Mouse (Mus musculus) spleen, adult 12 weeks (tissue): Measurements from ENCODE around the gene Ttc17.
A peak's percentile ranks its signal among the peaks of the same experiment; 100 is the strongest.
"Not testable (repeated sequence)": the region's sequence is repeated elsewhere in the genome, so short reads cannot be mapped to it uniquely, and the experiment has no call there.

ENCODE experiments used
- DNase-seq: peaks from one replicate; pipeline ENCODE4 v3.0.0; 2022; ENCODE audit warnings: low spot score

Gene Ttc17

GRCm38 (mm10) chr2:94406083-94406957 is at the start of gene Ttc17:
Gene Ttc17 (minus strand): TSS chr2:94406689.
- peak; percentile 77 for DNase-seq

DNA sequence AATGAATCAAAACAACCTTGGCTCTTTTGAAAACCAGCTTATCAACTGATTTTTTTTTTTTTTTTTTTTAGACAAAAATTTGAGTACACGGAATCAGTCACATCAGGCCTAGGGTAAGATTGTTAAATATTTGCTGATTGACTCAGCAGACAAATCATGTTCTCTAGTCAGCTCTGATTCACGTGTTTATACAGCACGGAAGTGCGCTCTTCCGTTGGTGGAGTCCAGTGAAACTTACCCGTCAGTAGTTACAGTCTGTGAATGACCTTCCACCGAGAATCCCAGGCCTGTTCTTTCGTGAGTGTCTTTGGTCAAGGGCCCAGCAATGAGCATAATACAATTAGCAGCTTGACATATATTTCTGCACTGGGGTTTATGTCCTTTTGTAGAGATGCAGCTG is 43.2 kb upstream of the Ttc17 start:
- DNase-seq: no peak

DNA sequence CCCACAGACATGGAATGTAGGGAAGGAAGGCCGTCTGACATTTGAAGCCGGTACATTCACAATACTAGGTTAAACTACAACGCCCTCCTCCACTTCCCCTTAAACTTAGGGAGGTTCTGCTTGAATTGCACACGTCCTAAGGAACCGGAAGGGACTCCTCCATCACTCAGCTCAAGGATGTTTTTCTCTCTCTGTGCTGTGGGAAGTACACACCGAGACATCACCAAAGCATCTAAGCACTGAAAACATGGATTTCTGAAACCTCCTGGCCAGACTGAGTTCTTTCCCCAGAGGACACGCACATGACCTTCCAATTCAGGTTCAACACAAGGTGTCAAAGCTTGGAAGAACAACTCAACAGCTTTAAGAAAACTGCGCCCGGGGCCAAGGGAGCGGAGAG is 30.5 kb upstream of the Ttc17 start:
- DNase-seq: peak; percentile 19

DNA sequence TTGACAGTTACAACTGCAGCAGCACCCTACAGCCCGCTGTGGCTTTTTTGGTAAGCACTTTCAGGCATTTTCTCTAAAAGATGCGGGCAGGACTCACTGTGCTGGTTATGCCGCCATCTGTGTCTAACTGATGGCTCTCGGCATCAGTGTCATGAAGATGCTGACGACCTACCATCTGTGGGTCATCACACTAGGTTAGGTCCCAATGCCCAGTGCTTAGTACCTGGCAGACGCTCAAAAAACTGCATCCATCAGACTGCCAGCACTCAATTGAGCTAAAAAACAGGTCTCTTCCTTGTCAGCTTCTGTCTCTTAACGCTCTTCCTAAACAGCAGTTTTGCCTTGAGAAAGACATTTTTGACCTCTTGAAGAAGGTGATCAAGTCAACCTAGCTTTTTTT is 29.0 kb upstream of the Ttc17 start:
- DNase-seq: no peak

DNA sequence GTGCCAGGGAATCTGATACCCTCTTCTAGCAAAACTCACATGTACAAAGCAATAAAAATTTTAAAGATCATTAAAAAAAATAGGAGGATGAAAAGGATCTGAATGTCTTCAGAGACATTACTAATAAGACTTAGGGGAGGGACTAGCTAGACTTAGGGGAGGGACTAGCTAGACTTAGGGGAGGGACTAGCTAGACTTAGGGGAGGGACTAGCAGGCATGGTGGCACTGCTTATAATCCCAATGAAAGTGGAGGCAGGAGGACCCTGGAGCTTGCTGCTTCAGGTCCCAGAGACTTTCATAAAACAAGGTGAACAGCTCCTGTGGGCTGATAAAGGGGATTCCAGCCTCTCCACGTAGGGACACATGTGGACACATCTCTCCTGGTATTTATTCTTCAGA is 28.3 kb upstream of the Ttc17 start:
- no peak for DNase-seq

DNA sequence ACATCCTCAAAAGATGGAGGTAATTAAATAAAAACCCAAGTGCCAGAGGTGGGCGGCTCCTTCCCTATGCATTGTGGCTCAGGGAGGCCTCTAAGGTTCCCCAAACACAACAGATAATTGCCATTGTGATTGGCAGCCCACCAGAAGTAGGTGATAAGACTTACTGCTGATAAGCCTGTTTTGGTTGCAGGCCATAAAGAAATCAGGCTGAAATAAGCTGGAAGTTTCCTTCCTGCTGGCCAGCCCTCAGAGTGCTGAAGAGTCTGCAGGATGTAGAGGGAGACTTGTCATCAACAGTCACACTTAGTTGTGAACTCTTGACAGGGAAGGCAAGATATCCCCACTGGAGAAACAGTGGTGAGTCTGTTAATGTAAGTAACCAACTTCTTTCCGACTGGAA is 25.7 kb upstream of the Ttc17 start:
- DNase-seq: no peak

- no peak for DNase-seq
Measured at GRCm38 (mm10) chr2:94428456-94428855, 22.0 kb upstream of the Ttc17 start.

DNA sequence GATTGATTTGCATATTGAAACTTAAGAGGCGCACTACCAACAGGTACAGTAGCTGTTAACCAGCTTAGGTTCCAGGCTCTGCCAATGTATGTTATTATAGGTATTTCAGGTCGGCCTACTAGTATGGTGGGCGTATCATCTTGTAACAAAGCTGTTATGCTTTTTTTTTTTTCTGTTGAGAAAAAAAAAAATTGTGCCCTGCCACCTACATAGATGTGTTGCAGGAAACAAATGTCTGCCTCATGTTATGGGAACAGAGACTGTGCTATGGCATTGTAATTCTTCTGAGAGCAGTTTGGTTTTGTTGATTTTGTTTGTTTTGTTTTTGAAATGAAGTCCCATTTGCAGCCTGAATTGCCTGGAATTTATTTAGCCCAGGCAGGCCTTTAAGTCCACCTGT is 952 bp upstream of the Ttc17 start:
- DNase-seq: no peak

- peak; percentile 2 for DNase-seq
Measured at GRCm38 (mm10) chr2:94407021-94407420, 532 bp upstream of the Ttc17 start.

DNA sequence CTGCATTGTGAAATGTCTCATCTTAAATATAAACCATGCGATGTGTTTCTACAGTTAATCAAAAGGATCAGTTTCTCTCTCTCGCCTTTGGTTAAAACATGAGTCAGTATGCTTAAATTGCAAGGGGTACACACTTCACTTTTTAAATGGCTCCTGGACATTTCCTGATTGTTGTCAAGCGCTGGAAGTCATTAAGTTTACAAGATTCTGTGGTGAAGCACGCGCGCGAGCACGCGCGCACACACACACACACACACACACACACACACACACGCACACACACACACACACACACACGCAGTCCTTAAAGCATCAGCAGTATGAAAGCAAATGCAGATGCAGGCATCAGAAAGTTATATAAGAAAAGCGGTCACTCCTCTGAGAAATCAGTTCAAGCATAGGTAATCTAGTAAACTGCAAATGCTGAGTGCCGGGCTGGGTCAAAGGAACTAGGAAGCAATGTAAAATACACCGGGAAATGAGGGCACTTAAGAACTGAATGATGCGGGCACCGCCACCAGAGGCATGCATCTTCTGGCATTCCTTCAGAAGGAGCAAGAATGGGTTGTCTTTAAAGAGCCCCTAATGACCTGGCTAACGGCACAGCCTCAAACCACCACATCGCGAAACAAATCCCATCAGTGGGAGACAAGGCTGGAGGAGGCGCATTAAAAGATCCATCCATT is 949 bp downstream of the Ttc17 start:
- DNase-seq: no peak

DNA sequence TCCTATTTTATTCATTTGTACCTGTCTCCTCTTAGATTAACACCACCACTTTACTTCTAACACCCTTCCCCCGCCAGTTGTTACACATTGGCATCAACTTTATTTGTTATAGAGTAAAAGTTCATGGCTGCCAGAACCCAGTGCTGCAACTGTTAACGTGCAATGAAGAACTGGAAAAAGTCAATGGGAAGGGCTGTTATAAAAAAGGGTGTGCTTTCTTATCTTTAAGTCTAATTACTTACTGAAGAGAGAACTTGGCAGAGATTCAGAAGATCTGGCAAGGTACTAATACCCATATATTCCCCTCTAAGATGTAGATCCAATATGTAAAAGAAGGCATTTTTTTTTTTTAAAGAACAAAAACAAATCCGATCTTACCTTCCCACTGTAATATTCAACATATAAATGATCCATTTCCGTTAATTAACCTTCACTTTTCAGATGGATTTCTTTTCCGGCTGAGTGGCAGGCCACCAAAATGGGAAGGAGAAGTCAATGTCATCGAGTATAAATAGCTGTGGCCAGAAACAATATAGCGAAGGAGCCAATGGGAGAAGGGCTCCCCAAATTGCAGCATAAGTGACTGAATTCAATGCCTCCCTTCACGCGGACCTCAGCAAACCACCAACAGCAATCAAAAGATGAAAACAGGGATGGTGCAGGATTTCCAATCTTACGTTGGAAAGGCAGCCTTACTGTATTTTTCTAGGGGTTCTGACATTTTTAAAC is 1.8 kb downstream of the Ttc17 start:
- DNase-seq: no peak

DNA sequence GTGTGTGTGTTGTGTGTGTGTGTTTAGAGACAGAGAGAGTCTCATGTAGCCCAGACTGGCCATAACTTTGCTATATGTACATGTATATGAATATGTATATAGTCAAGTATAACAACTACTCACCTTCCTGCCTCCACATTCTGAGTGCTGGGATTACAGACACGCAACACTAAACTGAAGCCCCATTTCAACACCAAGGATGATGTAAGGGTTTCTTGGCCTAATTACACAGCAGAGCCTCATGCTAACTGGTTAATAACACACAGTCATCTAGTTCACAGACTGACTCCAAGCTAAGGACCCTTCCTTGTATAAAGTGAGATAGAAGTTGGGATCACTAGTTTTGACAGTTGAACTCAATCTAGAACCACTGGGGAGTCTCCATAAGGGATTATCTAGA is 3.9 kb downstream of the Ttc17 start:
- DNase-seq: no peak

- DNase-seq: no peak
Measured at GRCm38 (mm10) chr2:94402096-94402495, 4.4 kb downstream of the Ttc17 start.

DNA sequence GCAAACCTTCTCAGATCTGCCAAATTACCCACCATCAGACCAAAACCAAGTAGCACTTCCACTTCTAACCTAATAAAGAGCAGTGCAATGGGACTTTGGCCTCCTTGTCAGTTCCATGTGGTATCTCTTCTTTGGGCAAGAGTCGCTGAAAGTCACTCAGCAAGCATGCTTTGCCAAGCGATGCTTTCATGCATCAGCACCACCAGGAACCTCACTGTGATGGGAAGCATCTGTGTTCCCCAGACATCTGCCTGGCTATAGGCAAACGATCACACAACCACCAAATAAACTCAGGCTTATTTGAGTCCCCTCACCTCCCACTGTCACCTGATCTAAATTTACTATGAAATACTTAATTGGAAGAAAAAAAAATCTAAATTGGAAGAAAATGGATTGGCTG is 5.5 kb downstream of the Ttc17 start:
- no peak for DNase-seq

GRCm38 (mm10) chr2:94398138-94398970 is 8.1 kb downstream of the Ttc17 start:
- no peak for DNase-seq

DNA sequence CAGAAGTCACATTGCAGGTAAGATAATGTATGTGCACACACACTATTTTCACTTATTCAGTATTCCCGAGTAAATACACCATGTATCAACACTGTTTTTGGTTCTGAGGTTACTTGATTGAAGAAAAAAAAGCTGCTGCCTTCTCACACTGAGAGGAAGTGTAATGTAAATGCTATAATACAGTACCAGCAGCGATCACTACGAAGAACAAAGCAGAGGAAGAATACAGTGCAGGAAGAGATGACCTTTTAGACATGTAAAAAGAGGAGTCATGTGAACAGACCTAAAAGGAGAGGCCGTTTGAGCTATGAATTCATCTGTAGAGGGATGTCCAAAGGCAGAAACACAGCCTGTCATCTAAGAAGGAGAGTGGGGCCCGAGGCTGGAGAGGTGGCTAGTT is 9.0 kb downstream of the Ttc17 start:
- DNase-seq: no peak

DNA sequence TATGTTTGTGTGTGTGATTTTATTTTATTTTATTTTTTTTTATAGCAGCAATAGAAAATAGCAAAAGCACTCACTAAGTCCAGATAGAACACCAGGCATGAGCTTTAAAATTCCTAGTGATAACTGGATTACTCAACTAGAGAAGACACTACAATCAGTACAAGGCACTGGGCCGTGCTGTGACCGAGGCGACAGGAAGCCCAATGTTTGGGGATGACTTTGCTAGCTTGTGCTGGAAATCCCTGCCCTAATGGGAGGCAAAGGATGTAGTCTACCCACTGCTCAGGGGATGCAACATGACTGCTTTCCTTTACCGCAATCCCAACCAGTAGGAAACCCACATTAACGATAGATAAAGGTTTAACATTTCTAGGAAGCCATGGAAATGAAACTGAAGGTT is 10.2 kb downstream of the Ttc17 start:
- no peak for DNase-seq

DNA sequence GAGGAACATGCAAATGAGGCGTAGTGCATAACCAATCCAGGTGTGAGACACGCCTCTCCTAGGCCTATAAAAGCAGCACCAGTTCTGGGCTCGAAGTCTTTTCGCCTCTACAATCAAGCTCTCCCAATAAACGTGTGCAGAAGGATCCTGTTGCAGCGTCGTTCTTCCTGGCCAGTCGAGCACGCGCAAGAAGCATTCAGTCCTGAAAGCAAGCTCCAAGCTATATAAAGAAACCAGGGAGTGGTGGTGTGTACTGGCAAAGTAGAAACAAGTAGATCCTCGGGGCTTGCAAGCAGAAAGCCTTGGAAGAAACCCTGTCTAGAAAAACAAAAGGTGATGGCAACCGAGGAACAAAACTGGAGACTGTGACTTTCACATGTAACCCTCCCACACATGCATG is 15.4 kb downstream of the Ttc17 start:
- not testable (repeated sequence) for DNase-seq

GRCm38 (mm10) chr2:94389000-94389399 is 17.5 kb downstream of the Ttc17 start:
- DNase-seq: no peak

GRCm38 (mm10) chr2:94387846-94388245 is 18.6 kb downstream of the Ttc17 start:
- no peak for DNase-seq

DNA sequence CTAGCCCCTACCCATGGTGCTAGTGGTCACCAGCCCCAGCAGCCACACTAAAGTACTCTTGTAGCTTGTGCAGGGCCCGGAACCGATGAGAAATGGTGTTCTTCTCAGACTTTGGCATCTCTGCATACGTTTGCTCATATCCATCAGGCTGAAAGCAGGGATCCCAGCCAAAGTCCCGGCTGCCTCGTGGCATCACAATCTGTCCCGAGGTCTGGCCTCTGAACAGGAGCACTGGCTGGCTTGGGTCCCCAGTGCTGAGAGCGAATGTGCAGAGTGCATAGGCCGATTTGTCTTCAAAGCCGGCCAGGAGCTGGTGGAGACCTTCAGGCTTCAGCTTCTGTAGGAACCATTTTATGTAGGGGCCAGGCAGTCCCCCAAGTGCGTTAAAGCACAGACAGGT is 22.0 kb downstream of the Ttc17 start:
- not testable (repeated sequence) for DNase-seq

DNA sequence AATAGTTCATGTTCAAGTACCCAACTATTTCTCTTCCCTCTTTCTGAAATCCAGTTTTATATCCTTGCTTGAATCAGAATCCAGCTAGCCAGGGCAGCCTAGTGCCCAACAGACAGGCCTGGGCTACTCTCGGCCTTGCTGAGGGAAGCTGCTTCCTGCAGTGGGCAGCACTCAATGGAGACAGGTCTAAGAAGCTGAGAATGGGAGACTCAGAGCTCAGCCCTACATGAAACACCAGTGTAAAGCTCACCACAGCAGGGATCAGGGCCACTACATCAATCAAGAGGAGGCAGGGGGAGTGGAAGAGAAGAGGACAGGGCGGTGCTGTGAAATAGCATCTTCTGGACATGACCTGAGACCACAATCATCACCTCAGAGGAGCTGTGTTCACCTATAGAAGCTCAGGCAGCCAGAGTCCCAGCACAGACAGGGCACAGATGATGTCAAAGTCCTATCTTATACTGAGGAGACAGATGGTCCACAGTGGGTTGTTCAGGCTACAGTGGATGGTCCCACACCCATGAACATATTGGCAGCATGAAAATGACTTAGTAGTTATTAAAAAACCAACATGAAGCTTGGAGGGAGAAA is 25.3 kb downstream of the Ttc17 start:
- no peak for DNase-seq
